Mouse (Mus musculus) kidney, embryonic 16.5 days (tissue): ENCODE measurements around the gene Ap3m1. TPM values are rescaled to one million over a fixed set of nuclear protein-coding genes. Genes with fewer than 3 reads are reported as not detected.
A peak's percentile ranks its signal among the peaks of the same experiment; 100 is the strongest.

Experiments
- ATAC-seq: fragments of 200-750 bp; cut with Nextera tagmentation; 2 replicates; pipeline ENCODE4 v1.8.0; 2017; ENCODE audit warnings: moderate TSS enrichment; ENCODE audit not compliant: low FRiP score, low TSS enrichment
- H3K27ac ChIP-seq: fragments of 300-500 bp; sonication (generic); 2 replicates; pipeline ENCODE4 v1.5.1; 2014; ENCODE audit warnings: low read length
- H3K27me3 ChIP-seq: fragments of 300-500 bp; sonication (generic); 2 replicates; pipeline ENCODE4 v1.6.1; 2014; ENCODE audit warnings: low read length, control low read depth, mixed read lengths; ENCODE audit not compliant: insufficient read depth
- H3K36me3 ChIP-seq: fragments of 300-500 bp; sonication (generic); 2 replicates; pipeline ENCODE4 v1.6.1; 2014; ENCODE audit warnings: low read length, control low read depth, mixed read lengths; ENCODE audit not compliant: insufficient read depth
- H3K4me1 ChIP-seq: fragments of 300-500 bp; sonication (generic); 2 replicates; pipeline ENCODE4 v1.6.1; 2014; ENCODE audit warnings: low read length, control low read depth, mixed read lengths; ENCODE audit not compliant: insufficient read depth
- H3K4me2 ChIP-seq: fragments of 300-500 bp; sonication (generic); replicated peaks from 2 replicates; pipeline ENCODE4 v1.6.1; 2014; ENCODE audit warnings: low read depth, low read length
- H3K4me3 ChIP-seq: fragments of 300-500 bp; sonication (generic); 2 replicates; pipeline ENCODE4 v1.5.1; 2014; ENCODE audit warnings: mild to moderate bottlenecking, low read length
- H3K9ac ChIP-seq: fragments of 300-500 bp; sonication (generic); replicated peaks from 2 replicates; pipeline ENCODE4 v1.6.1; 2014; ENCODE audit warnings: low read length
- H3K9me3 ChIP-seq: fragments of 300-500 bp; sonication (generic); 2 replicates; pipeline ENCODE4 v1.6.1; 2016; ENCODE audit warnings: low read length, control low read depth
- WGBS: fragments of 180-500 bp; shearing (Covaris S2); extraction: QIAGEN DNeasy Blood & Tissue Kit; methylation state at CpG from one replicate; pipeline ENCODE4 v1.1.7; 2014; 5-methylcytosine and 5-hydroxymethylcytosine counted together
- polyA plus RNA-seq: library from polyadenylated mRNA; unstranded; fragments of >200 nt; fragmentation: Nextera tagmentation; extraction: Ambion mirVana; gene quantifications from 2 replicates; pipeline ENCODE4 v1.2.1, GENCODE M21; 2015

Gene Ap3m1
- polyA plus RNA-seq, 1 experiment from 2014 or later: 82.5 TPM

- no peak overlapping the region for H3K27ac ChIP-seq
- peaks cover 14% of the 10 kb centered on the region for H3K4me1 ChIP-seq
- H3K9me3 ChIP-seq: no peaks in the 10 kb centered on the region
- 90% methylated on average over 11 of the region's 11 CpGs for WGBS
- no peak overlapping the region for H3K4me2 ChIP-seq
- ATAC-seq: no peak
- no peaks in the 10 kb centered on the region for H3K27me3 ChIP-seq
- no peak overlapping the region for H3K9ac ChIP-seq
- no peak overlapping the region for H3K4me3 ChIP-seq
- H3K36me3 ChIP-seq: peaks cover 52% of the 10 kb centered on the region
These were observed 23.2 kb downstream of the Ap3m1 start for GRCm38 (mm10) chr14:21029025-21029659.

- Histone ChIP-seq H3K27ac (no peak overlapping the region), H3K9ac (no peak overlapping the region), H3K4me3 (no peak overlapping the region), H3K27me3 (no peaks in the 10 kb centered on the region), H3K9me3 (no peaks in the 10 kb centered on the region), H3K4me1 (peaks cover 14% of the 10 kb centered on the region), H3K4me2 (no peak overlapping the region), H3K36me3 (peaks cover 57% of the 10 kb centered on the region)
- ATAC-seq: no peak
These were observed 24.8 kb downstream of the Ap3m1 start for GRCm38 (mm10) chr14:21027542-21027941.

GRCm38 (mm10) chr14:21020435-21020834 lies 31.9 kb downstream of the Ap3m1 start:
- Histone ChIP-seq H3K9me3 (no peaks in the 10 kb centered on the region), H3K4me3 (no peak overlapping the region), H3K27ac (no peak overlapping the region), H3K4me1 (no peaks in the 10 kb centered on the region), H3K4me2 (no peak overlapping the region), H3K27me3 (no peaks in the 10 kb centered on the region), H3K9ac (no peak overlapping the region), H3K36me3 (peaks cover 57% of the 10 kb centered on the region)
- no peak for ATAC-seq
- 94% methylated on average over 8 of the region's 8 CpGs for WGBS

GRCm38 (mm10) chr14:21018977-21019376 lies 33.3 kb downstream of the Ap3m1 start:
- Histone ChIP-seq H3K9me3 (no peaks in the 10 kb centered on the region), H3K27ac (no peak overlapping the region), H3K27me3 (no peaks in the 10 kb centered on the region), H3K4me3 (no peak overlapping the region), H3K4me1 (no peaks in the 10 kb centered on the region), H3K4me2 (no peak overlapping the region), H3K36me3 (peaks cover 49% of the 10 kb centered on the region), H3K9ac (no peak overlapping the region)
- peak; percentile 65; the same call in 1 of the 2 replicates for ATAC-seq
- WGBS: 49% methylated on average over 3 of the region's 3 CpGs

DNA sequence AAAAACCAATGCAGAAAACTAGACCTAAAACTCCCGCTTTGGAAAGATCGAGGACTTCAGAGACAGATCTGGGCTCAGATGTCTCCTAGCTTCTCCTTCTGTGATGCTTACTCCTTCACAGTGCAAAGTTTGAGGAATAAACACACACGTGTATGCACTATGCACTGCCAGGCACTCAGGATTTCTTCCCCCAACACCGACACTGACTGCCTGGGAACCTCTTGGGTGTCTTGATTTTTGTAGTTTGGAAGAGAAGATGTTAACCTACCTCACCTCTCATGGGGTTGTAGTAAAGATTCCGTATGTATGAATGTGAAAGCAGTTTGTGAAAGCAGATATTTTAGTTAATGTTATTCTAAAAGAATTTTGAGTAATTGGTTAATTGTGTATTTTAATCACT lies 34.4 kb downstream of the Ap3m1 start:
- ATAC-seq: no peak
- Histone ChIP-seq H3K4me3 (no peak overlapping the region), H3K9ac (no peak overlapping the region), H3K4me1 (no peaks in the 10 kb centered on the region), H3K4me2 (no peak overlapping the region), H3K27me3 (no peaks in the 10 kb centered on the region), H3K27ac (no peak overlapping the region), H3K9me3 (no peaks in the 10 kb centered on the region), H3K36me3 (peaks cover 49% of the 10 kb centered on the region)
- 90% methylated on average over 5 of the region's 5 CpGs for WGBS

DNA sequence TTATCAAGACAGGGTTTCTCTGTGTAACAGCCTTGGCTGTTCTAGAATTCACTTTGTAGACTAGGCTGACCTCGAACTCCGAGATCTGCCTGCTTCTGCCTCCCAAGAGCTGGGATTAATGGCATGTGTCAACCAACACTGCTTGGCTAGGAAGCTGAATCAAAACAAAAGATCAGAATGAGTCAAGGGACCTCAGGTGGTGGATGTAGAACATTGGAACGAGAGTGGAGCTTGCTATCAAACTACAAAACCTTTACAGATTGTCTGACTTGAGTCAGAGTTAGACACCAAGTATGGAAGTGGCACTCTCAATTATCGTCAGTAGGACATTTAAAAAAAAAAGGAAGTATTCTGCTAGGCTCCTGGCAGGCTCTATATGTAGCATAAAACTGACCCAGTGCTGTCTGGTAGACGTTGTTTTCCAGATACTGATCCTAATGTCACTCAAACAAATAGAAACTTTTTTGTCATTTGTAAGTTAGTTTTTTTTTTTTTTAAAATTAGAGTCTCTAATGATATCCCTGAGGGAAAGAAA lies 38.4 kb downstream of the Ap3m1 start:
- no peaks in the 10 kb centered on the region for H3K27me3 ChIP-seq
- H3K4me2 ChIP-seq: no peak overlapping the region
- no peak overlapping the region for H3K9ac ChIP-seq
- no peak overlapping the region for H3K4me3 ChIP-seq
- H3K4me1 ChIP-seq: no peaks in the 10 kb centered on the region
- no peaks in the 10 kb centered on the region for H3K9me3 ChIP-seq
- peaks cover 36% of the 10 kb centered on the region for H3K36me3 ChIP-seq
- no peak for ATAC-seq
- H3K27ac ChIP-seq: no peak overlapping the region
- 80% methylated on average over 5 of the region's 5 CpGs for WGBS

DNA sequence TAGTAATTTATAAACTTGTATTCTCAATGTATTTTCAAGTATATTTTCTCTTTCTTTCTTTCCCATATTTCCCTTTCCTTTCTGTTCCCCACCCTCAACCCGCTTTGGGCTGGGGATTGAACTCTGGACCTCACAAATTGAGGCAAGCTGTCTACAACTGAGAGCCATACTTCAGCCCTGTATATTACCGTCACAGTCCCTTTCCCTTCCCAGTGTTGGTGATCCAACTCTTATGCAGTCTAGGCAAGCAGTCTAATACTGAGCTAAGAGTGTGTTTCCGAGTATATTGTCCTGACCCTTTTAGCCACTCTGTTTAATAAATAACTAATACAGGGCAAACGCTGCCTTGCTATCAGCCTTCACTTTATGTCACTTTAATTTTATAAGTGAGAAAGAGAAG lies 52.7 kb downstream of the Ap3m1 start:
- Histone ChIP-seq H3K27ac (no peak overlapping the region), H3K36me3 (peaks cover 12% of the 10 kb centered on the region; the same call in 1 of the 2 replicates), H3K4me3 (no peak overlapping the region), H3K4me1 (no peaks in the 10 kb centered on the region), H3K27me3 (no peaks in the 10 kb centered on the region), H3K9ac (no peak overlapping the region), H3K4me2 (no peak overlapping the region), H3K9me3 (no peaks in the 10 kb centered on the region)
- WGBS: 64% methylated on average over 4 of the region's 4 CpGs
- ATAC-seq: no peak

- ATAC-seq: no peak
- H3K27ac ChIP-seq: no peak overlapping the region
- H3K36me3 ChIP-seq: peaks cover 8% of the 10 kb centered on the region; the same call in 1 of the 2 replicates
- no peak overlapping the region for H3K4me3 ChIP-seq
- no peaks in the 10 kb centered on the region for H3K27me3 ChIP-seq
- no peaks in the 10 kb centered on the region for H3K4me1 ChIP-seq
- no peaks in the 10 kb centered on the region for H3K9me3 ChIP-seq
- WGBS: 72% methylated on average over 3 of the region's 3 CpGs
- no peak overlapping the region for H3K4me2 ChIP-seq
- no peak overlapping the region for H3K9ac ChIP-seq
These were observed 54.8 kb downstream of the Ap3m1 start for GRCm38 (mm10) chr14:20997548-20997947.

DNA sequence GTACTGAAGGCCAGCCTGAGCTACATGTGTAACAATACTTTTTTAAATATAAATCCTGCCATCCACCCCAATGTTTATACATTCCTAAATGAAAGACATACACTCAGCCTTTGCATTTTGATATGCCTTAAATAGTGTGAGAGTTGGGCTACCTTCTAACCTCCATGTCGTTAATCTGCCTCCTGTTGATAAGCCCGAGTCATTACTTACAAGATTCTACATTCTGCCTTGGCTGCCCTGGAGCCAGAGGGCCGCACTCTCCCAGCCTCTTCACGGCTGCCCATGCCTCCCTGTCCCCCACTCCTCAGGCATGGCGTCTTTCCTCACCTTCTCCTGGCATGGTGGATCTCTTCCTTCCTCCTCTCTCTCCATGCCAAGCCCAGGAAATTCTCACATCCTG lies 55.9 kb downstream of the Ap3m1 start:
- Histone ChIP-seq H3K9ac (no peak overlapping the region), H3K27ac (no peak overlapping the region), H3K9me3 (0 out of 2 replicates have a peak, but pooled peaks cover 4% of the 10 kb centered on the region), H3K4me1 (no peaks in the 10 kb centered on the region), H3K36me3 (peaks cover 14% of the 10 kb centered on the region), H3K27me3 (no peaks in the 10 kb centered on the region), H3K4me3 (no peak overlapping the region), H3K4me2 (no peak overlapping the region)
- 69% methylated on average over 5 of the region's 5 CpGs for WGBS
- ATAC-seq: no peak

DNA sequence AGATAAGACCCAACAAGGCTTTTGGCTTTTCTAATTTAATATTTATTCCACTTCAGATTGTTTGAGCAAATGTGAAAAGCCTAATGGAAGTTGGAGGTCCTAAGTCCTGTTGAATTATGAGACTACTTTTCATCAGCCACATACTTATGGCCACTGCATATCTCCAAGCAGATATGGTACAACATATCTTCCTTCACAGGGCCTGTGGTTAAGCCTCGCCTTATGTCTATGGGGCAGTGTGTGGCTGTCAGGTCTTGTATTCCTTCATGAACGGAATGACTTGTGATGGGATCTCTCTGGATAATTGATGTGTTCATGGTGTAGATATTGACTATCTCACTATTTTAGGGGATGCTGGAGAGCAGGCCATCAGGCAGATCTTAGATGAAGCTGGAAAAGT lies 56.8 kb downstream of the Ap3m1 start:
- Histone ChIP-seq H3K4me1 (no peaks in the 10 kb centered on the region), H3K4me3 (no peak overlapping the region), H3K9me3 (0 out of 2 replicates have a peak, but pooled peaks cover 4% of the 10 kb centered on the region), H3K4me2 (no peak overlapping the region), H3K36me3 (peaks cover 11% of the 10 kb centered on the region; the same call in 1 of the 2 replicates), H3K27ac (no peak overlapping the region), H3K27me3 (no peaks in the 10 kb centered on the region), H3K9ac (no peak overlapping the region)
- 96% methylated on average over 2 of the region's 2 CpGs for WGBS
- ATAC-seq: no peak
